Mouse (Mus musculus): ENCODE measurements around the gene Cbs.

- TF ChIP-seq EP300 (IDR thresholded peaks at IDR 0.05) (no peak), CTCF (IDR thresholded peaks at IDR 0.05) (no peak)
Measured at GRCm38 (mm10) chr17:31642913-31643312, 5.9 kb upstream of the Cbs start.
